Mouse (Mus musculus) layer of hippocampus, adult 9-10 months (tissue): ENCODE data around the gene Gabrg2.

Experiments used
- DNase-seq: peaks from one replicate; pipeline ENCODE4 v3.0.0; 2022; ENCODE audit warnings: low spot score

The Gabrg2 gene

DNA sequence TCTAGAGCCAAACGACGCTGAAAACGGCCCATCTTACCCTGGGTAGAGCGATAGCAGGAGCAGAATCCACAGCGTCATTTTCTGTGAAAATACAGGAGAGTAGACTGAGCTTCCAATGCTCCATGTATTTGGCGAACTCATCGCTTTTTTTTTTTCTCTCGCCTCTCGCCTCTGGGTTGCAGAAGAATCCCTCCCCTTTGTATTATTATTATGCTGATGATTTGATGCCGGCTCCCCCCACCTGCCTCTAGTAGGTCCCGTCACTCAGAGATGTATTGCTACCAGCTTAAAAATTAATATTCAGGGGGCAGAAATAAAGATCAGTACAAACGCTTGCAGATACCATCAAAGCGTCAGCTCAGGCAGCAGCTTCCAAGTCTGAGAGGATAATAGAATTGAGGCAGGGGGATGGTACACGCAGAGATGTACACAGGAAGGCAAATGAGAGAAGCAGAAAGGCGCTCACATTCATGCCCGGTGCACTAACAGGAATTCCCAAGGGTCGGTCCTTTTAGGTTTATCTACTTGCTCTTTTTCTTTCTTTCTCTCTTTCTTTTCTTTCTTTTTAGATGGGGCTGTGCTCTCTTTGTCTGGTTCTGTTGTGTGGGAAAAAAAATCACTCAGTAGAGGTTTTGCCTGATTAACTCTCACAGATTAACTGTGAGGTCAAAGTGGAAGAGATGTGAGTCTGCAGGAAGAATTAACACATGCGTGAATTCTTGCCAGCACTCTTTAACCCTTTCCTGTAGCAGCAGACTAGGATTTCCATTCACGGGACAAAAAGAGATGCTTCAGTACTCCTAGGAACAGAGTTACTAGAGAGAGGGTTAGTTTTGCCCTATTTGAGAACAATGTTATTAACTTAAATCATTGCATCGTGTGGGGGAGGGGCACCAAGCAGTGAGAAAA, at the start of gene Gabrg2:
TSS of gene Gabrg2 (minus strand) at position 668 of the 909 bp plus-strand sequence.
- DNase-seq, result no peak

DNA sequence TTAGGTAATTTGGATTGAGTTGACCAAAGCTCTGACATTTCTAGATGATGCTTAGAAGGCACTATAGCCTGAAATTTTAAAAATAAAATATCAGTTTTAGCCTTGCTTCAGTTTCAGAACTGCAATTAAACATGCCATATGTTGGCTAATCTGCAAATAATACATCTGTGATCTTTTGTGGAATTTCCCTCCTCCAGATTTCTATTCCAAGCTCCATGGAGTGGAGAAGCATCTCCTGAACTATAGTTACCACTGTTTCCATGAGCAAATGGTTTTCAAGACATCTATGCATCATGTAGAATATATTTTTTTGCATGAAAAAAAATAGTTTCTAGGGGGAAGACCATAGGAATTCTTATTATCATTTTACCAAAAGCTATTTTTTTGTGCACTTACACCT, 47.5 kb upstream of the Gabrg2 start:
- no peak for DNase-seq

DNA sequence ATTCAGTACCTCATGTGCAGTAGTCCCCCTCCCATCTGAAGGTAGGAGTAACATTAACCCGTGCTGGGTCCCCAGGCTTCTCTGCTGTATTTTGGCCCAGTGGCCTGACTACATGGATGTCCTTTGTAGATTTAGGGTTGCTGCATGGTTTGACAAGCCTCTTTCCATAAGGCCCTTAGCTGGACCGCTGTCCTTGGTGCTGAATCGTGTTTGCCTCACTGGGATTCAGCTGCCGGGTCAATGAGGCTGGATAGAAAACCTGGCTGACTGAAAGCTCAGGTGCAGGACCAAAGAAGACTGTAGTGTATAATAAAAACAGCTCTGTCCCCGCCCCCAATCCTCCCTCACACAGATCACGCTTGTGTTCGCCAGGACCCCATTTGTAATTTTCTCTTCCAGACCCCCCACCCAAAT, 1.2 kb downstream of the Gabrg2 start:
- DNase-seq, result no peak

DNA sequence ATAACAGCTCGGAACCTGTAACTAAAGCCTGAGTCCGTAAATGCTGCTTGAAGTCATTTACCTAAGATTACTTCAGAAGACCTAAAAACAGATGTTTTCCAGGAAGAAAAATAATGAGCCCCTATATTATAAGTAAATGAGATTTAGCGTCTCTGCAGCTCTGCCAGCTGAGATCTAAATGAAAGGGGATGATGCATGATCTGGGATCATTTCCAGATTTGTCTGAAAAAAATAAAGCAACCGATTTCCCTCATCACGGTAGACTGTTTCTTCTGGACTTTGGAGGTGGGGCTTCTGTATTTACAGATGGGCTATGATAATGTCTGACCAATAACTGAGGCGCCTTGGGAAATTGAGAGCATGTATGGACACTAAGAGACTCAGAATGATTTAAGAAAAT, 20.5 kb downstream of the Gabrg2 start:
- DNase-seq, result no peak

DNA sequence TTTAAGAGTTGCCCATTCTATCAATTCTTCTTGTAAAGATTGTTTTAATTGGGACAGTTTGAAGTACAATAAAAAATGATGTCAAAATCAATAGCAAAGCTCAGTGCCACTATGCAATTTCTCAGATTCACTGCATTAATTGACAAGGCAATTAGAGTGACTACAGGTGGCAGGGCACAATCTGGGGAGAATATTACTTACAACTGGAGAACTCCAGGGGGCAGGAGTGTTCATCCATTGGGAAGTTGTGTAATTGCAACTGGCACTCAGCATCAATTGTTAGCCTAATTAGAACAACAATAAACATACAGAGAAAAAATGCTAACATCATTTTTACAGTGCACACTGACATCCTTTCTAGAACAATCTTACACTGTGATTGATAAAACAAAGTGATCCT, 32.1 kb downstream of the Gabrg2 start:
- DNase-seq, result no peak

DNA sequence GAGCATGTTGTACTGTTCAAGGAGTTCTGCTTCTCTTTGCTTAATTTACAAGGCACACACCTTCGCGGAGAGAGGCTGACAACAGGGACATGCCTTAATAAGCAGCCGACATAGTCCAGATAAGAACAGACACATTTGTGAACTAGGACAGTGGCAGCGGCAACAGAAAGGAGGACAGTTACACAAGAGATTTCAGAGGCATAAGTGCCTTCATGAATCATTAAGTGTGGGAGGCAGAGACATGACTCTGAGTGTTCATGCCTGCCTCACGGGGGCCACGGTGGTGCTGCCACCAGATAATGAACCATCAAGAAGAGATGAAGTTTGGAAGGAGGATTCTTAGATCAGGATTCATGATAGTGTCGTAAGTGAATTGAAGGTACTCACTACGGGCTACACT, 38.0 kb downstream of the Gabrg2 start:
- DNase-seq, result no peak

DNA sequence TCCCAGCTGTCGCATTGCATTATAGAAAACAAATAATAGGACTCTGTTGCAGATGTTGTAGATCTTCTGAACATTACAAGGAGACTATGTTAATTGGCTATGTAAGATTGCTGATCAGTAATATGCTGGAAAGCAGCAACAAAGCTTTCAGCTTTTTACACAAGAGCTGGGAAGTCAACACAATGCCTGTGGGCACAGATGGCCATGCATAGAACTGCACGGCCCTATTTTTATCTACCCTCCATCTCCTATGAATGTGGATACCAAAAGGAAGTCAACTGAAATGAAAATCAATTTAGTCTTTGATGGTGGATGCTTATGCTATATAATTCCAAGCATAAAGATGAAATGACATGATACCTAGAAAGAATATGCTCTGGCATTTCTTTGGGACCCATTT, 47.1 kb downstream of the Gabrg2 start:
- no peak for DNase-seq

DNA sequence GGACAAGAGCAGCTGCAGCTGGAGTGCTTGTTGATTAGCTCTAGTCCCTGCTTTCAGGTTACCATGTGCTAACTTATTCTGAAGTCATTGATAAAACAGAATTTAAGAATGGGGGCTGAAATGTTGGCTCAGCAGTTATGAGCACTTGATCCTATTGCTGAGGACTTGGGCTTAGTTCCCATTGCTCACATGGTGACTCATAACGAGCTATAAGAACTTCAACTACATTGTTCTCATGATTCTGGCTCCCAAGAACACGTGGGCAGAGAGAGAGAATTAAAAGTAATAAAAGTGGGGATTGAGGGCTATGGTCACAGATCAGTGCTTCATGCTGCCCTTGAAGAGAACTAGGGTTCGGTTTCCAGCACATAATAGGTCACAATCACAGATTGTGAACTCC, 48.8 kb downstream of the Gabrg2 start:
- no peak for DNase-seq

DNA sequence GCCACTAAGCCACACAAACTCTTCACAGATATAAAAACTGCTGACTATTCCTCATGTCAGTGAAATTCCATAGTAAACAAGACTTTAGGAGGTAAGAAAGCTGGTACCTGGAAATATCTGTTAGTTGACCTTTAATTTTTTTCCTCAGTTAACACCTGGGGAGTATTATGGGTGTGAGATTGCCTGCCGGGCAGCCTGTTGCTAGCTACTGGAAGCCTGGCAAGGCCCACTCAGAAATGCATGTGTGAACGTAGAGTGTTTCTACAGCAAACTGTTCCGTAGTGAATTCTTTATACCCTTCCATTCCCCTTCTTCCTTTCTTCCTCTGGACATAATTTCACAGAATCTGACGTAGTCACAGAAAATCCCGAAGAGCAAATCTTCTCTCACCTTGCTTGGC, 55.2 kb downstream of the Gabrg2 start:
- no peak for DNase-seq

DNA sequence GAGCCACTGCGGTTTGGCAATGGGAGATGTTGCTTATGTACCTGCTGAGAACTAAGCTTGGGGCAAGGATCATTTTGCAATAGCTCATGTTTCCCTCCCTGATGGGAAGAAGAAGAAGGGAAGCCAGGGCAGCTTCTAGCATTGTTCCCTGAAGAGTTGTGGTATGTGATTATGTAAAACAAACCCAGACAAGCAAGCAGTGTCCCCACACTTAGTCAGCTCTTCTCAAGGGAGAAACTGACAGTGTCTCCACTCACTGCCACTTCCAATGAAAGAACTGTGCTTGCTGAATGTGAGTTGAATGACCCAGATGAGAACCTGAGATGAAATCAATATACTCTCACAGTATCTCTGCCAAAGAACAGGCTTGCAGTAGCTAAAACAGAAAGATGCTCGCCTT, 62.7 kb downstream of the Gabrg2 start:
- no peak for DNase-seq

DNA sequence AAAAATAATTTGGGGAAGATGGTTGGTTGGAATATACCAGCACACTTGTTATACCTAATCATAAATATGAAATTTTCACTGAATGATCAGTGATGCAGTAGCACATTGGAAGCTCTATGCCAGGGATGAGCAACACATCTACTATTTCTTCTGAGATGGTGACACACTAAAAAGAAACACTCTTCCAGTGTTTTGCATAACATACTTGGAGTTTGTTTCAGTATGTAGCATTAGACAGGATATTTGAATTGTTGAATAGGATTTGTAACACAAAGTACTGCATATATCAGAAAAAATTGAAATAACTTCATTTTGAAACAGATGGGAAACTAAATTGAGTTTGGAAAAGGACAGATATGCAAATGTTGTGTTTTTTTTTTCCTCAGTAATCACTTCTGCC, 81.8 kb downstream of the Gabrg2 start:
- DNase-seq, result no peak

DNA sequence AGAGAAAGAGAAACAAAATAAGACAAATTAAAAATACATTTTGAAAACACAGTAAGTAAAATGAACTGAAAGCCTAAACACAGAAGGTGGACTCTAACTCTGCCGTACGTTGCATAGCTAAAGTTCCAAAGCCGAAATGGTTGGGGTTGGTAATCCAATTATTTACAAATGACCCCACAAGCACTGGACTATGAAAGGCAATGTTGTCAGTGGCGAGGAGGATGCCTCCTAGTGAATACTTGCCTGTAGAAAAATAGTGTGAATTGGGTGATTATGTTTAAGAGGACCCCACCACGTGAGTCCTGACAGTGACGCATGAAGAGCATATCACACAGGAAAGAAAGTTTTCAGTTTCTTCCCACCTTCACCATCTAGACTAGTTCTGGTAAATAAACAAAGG, 86.6 kb downstream of the Gabrg2 start:
- DNase-seq, result no peak

DNA sequence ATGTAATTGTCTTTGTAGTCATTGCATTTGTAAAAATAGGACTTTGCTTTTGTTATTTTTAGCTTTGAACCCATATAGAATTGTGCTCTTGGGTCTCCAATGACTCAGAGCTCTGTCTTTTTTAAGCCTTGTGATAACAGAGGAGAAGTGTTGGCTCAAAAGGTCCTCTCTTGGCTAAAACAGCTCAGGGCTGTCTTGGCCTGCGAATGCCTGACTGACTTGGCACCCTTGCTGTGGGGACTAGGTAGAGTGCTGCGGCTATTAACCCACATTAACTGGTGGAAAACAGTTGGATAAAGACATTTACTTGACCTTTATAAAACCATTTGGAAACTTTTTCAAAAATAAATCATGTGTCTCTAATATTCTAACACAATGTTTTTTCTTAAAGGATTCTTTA, 97.0 kb downstream of the Gabrg2 start:
- no peak for DNase-seq
